Mouse (Mus musculus) forebrain, postnatal 0 days (tissue): Measurements from ENCODE around the gene Capns2. TPM values are rescaled to one million over a fixed set of nuclear protein-coding genes. Genes with fewer than 3 reads are reported as not detected.
"Not testable (repeated sequence)": the region's sequence is repeated elsewhere in the genome, so short reads cannot be mapped to it uniquely, and the experiment has no call there.

Source experiments
- ATAC-seq: fragments of 200-750 bp; cut with Nextera tagmentation; 2 replicates; pipeline ENCODE4 v1.8.0; 2017; ENCODE audit warnings: mild to moderate bottlenecking, moderate library complexity
- DNase-seq: peaks from one replicate; pipeline ENCODE4 v3.0.0-alpha.2; 2015
- H3K27ac ChIP-seq: fragments of 300-500 bp; sonication (generic); 2 replicates; pipeline ENCODE4 v1.5.1; 2014; ENCODE audit warnings: low read depth, mild to moderate bottlenecking, antibody characterized with exemption, low read length, moderate library complexity, mixed read lengths
- H3K27me3 ChIP-seq: fragments of 300-500 bp; sonication (generic); 2 replicates; pipeline ENCODE4 v1.6.1; 2014; ENCODE audit warnings: mild to moderate bottlenecking, low read length, mixed read lengths; ENCODE audit not compliant: insufficient read depth
- H3K36me3 ChIP-seq: fragments of 300-500 bp; sonication (generic); 2 replicates; pipeline ENCODE4 v1.6.1; 2014; ENCODE audit warnings: mild to moderate bottlenecking, moderate library complexity; ENCODE audit not compliant: insufficient read depth
- H3K4me1 ChIP-seq: fragments of 300-500 bp; sonication (generic); 2 replicates; pipeline ENCODE4 v1.6.1; 2014; ENCODE audit warnings: antibody characterized with exemption; ENCODE audit not compliant: insufficient read depth
- H3K4me2 ChIP-seq: fragments of 300-500 bp; sonication (generic); 2 replicates; pipeline ENCODE4 v1.6.1; 2014; ENCODE audit warnings: low read depth, mild to moderate bottlenecking, moderate library complexity
- H3K4me3 ChIP-seq: fragments of 300-500 bp; sonication (generic); 2 replicates; pipeline ENCODE4 v1.5.1; 2014; ENCODE audit warnings: low read depth, low read length, mixed read lengths
- H3K9ac ChIP-seq: fragments of 300-500 bp; sonication (generic); 2 replicates; pipeline ENCODE4 v1.6.1; 2014; ENCODE audit warnings: mild to moderate bottlenecking
- H3K9me3 ChIP-seq: fragments of 300-500 bp; sonication (generic); 2 replicates; pipeline ENCODE4 v1.6.1; 2016; ENCODE audit warnings: low read length
- CTCF ChIP-seq: sonication (generic); IDR thresholded peaks from 2 replicates; pipeline ENCODE4 v1.5.1; 2016; ENCODE audit warnings: antibody characterized with exemption, control low read depth, low read depth
- WGBS: fragments of 180-500 bp; shearing (Covaris S2); extraction: QIAGEN DNeasy Blood & Tissue Kit; methylation state at CpG from one replicate; pipeline ENCODE4 v1.1.7; 2014; 5-methylcytosine and 5-hydroxymethylcytosine counted together
- polyA plus RNA-seq: library from polyadenylated mRNA; unstranded; fragments of >200 nt; fragmentation: Nextera tagmentation; extraction: Ambion mirVana; gene quantifications from 2 replicates; pipeline ENCODE4 v1.2.1, GENCODE M21; 2015
- total RNA-seq: library from RNA; depleted of rRNA; stranded (reverse); fragments of >200 nt; gene quantifications from 2 replicates; pipeline ENCODE4 v1.2.3, GENCODE M21; 2014

The Capns2 gene
- total and polyA plus RNA-seq, 2 experiments from 2014 or later = 1.8 TPM; not detected in 1

DNA sequence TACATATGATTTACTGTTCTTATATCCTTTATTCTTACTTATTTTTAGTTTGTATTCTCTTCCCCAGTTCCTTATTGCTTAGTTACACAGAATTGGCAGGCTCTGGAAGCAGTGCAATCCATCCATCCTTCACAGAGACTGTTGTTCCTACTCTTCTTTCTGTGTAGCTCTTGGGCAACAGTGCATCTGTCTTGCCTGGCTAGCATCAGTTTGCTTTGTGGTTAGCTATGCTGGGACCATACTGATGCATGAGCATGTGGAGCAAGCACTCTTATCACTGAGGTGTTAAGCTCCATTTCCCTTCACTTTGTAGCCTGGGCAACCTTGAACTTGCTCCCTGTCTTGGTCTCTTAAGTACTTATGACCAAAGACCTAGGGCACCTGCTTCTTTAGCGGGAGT lies 39.2 kb upstream of the Capns2 start:
- no peak for TF ChIP-seq CTCF
- WGBS = 80% methylated on average over 1 of the region's 1 CpGs
- no peak overlapping the region for H3K4me3 ChIP-seq
- H3K27ac ChIP-seq = no peak overlapping the region
- no peak overlapping the region for H3K4me2 ChIP-seq
- H3K27me3 ChIP-seq = no peaks in the 10 kb centered on the region
- DNase-seq = no peak
- no peaks in the 10 kb centered on the region for H3K9me3 ChIP-seq
- no peak for ATAC-seq
- H3K36me3 ChIP-seq = no peaks in the 10 kb centered on the region
- no peak overlapping the region for H3K9ac ChIP-seq
- no peaks in the 10 kb centered on the region for H3K4me1 ChIP-seq

- Histone ChIP-seq H3K4me2 (no peak overlapping the region), H3K27me3 (no peaks in the 10 kb centered on the region), H3K9ac (no peak overlapping the region), H3K27ac (no peak overlapping the region), H3K36me3 (no peaks in the 10 kb centered on the region), H3K9me3 (no peaks in the 10 kb centered on the region), H3K4me1 (no peaks in the 10 kb centered on the region), H3K4me3 (no peak overlapping the region)
- ATAC-seq = no peak
- no peak for TF ChIP-seq CTCF
- WGBS = 24% methylated on average over 7 of the region's 7 CpGs
- no peak for DNase-seq
Observed at GRCm38 (mm10) chr8:92870281-92870680, 30.9 kb upstream of the Capns2 start.

GRCm38 (mm10) chr8:92872063-92872759 lies 29.0 kb upstream of the Capns2 start:
- no peaks in the 10 kb centered on the region for H3K27me3 ChIP-seq

GRCm38 (mm10) chr8:92875795-92876194 lies 25.4 kb upstream of the Capns2 start:
- no peaks in the 10 kb centered on the region for H3K27me3 ChIP-seq
- no peaks in the 10 kb centered on the region for H3K9me3 ChIP-seq
- TF ChIP-seq CTCF = no peak
- H3K4me3 ChIP-seq = no peak overlapping the region
- H3K27ac ChIP-seq = no peak overlapping the region
- H3K9ac ChIP-seq = no peak overlapping the region
- no peak overlapping the region for H3K4me2 ChIP-seq
- ATAC-seq (no peak), DNase-seq (no peak)
- H3K36me3 ChIP-seq = no peaks in the 10 kb centered on the region
- WGBS = 28% methylated on average over 10 of the region's 10 CpGs
- H3K4me1 ChIP-seq = 0 out of 2 replicates have a peak, but pooled peaks cover 5% of the 10 kb centered on the region

More at GRCm38 (mm10) chr8:92872063-92872759, 29.0 kb upstream of the Capns2 start:
- TF ChIP-seq CTCF = no peak
- H3K4me1 ChIP-seq = 0 out of 2 replicates have a peak, but pooled peaks cover 5% of the 10 kb centered on the region
- H3K4me3 ChIP-seq = no peak overlapping the region
- no peak overlapping the region for H3K4me2 ChIP-seq
- H3K36me3 ChIP-seq = no peaks in the 10 kb centered on the region
- no peak overlapping the region for H3K9ac ChIP-seq
- ATAC-seq (peak; percentile 42), DNase-seq (peak; percentile 13)
- 39% methylated on average over 10 of the region's 10 CpGs for WGBS
- no peaks in the 10 kb centered on the region for H3K9me3 ChIP-seq
- H3K27ac ChIP-seq = no peak overlapping the region

DNA sequence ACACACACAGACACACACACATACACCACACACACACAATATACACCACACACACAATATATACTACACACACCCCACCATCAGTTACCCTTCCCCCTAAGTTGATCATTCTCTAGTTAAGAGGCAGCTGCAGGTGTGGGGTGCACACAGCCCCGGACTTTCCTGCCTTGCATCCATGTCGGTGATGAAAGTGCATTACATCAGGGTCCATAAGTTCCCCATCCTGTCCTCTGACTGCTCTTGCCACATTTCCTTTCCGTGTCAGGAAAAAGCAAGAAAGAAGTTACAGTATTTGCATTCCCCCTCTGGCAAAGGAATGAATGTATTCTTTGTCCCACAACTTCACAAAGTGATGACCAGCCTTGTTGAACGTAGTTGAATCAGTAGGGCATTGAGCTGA lies 20.0 kb upstream of the Capns2 start:
- no peaks in the 10 kb centered on the region for H3K9me3 ChIP-seq
- no peak overlapping the region for H3K4me2 ChIP-seq
- 58% methylated on average over 4 of the region's 4 CpGs for WGBS
- no peaks in the 10 kb centered on the region for H3K4me1 ChIP-seq
- no peak for TF ChIP-seq CTCF
- no peak overlapping the region for H3K4me3 ChIP-seq
- no peak for ATAC-seq
- H3K27me3 ChIP-seq = no peaks in the 10 kb centered on the region
- no peak overlapping the region for H3K9ac ChIP-seq
- H3K36me3 ChIP-seq = no peaks in the 10 kb centered on the region
- no peak overlapping the region for H3K27ac ChIP-seq
- no peak for DNase-seq

DNA sequence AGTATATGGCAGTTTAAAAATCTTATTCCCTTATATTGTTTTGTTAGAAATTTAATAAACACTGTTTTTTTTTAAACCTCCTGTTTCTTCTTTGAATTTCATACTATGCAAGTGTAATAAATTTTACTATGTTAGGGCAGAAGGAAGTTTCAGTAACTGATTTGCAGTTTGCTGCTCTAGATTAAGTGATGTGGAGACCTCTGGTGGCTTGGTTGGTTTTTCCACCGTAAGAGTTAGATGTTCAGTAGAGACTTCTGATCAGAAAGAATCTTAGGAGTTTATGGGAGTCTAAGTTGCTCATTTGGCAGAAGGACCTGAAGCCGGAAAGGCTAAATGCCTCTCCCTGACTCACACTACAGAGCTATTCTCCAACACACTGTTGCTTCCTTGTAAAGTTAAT lies 17.4 kb upstream of the Capns2 start:
- H3K4me1 ChIP-seq = no peaks in the 10 kb centered on the region
- H3K27me3 ChIP-seq = no peaks in the 10 kb centered on the region
- no peak overlapping the region for H3K27ac ChIP-seq
- H3K36me3 ChIP-seq = no peaks in the 10 kb centered on the region
- 78% methylated on average over 2 of the region's 2 CpGs for WGBS
- no peak overlapping the region for H3K4me3 ChIP-seq
- TF ChIP-seq CTCF = peak; percentile 60
- no peak overlapping the region for H3K4me2 ChIP-seq
- DNase-seq (peak; percentile 45), ATAC-seq (no peak)
- H3K9ac ChIP-seq = no peak overlapping the region
- no peaks in the 10 kb centered on the region for H3K9me3 ChIP-seq

DNA sequence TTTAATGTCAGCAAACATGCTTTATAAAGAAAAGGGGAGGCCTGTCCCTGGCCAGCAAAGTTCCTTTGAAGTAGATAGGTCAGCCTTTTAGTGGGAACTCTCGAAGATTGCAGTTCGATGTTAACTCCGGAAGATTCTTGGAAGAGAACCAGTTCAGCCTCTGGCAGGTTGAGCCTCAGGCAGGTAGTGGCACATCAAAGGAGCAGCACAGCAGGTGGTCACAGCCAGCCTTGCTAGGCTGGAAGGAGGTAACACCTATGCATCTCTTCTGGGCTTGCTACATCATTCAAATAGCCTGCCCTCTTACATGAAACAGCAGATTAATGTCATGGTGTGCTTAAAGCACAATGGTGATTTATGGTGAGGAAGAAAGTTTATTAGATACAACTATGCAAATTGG lies 9.0 kb upstream of the Capns2 start:
- H3K9ac ChIP-seq, H3K36me3 ChIP-seq, DNase-seq, H3K27me3 ChIP-seq, H3K27ac ChIP-seq, H3K4me3 ChIP-seq, ATAC-seq, H3K4me1 ChIP-seq, H3K4me2 ChIP-seq, H3K9me3 ChIP-seq: not testable (repeated sequence)
- 80% methylated on average over 3 of the region's 3 CpGs for WGBS
